Mouse (Mus musculus) hindbrain, embryonic 14.5 days (tissue): ENCODE data around the gene Atp8a2. TPM values are rescaled to one million over a fixed set of nuclear protein-coding genes. Genes with fewer than 3 reads are reported as not detected.
A peak's percentile ranks its signal among the peaks of the same experiment; 100 is the strongest.
"Not testable (repeated sequence)": the region's sequence is repeated elsewhere in the genome, so short reads cannot be mapped to it uniquely, and the experiment has no call there.

Experiments
- ATAC-seq: fragments of 200-750 bp; cut with Nextera tagmentation; 2 replicates; pipeline ENCODE4 v1.8.0; 2017; ENCODE audit warnings: moderate number of reproducible peaks, mild to moderate bottlenecking, moderate TSS enrichment, moderate library complexity; ENCODE audit not compliant: low FRiP score
- DNase-seq: peaks from one replicate; pipeline ENCODE4 v3.0.0-alpha.2; 2015; ENCODE audit warnings: low spot score
- H3K27ac ChIP-seq: fragments of 300-500 bp; sonication (generic); 2 replicates; pipeline ENCODE4 v1.5.1; 2014; ENCODE audit warnings: mild to moderate bottlenecking, moderate library complexity
- H3K27me3 ChIP-seq: fragments of 300-500 bp; sonication (generic); 2 replicates; pipeline ENCODE4 v1.6.1; 2014; ENCODE audit warnings: mild to moderate bottlenecking, low read length, mixed read lengths; ENCODE audit not compliant: control insufficient read depth, insufficient read depth
- H3K36me3 ChIP-seq: fragments of 300-500 bp; sonication (generic); replicated peaks from 2 replicates; pipeline ENCODE4 v1.6.1; 2014; ENCODE audit not compliant: control insufficient read depth, insufficient read depth
- H3K4me1 ChIP-seq: fragments of 300-500 bp; sonication (generic); replicated peaks from 2 replicates; pipeline ENCODE4 v1.6.1; 2014; ENCODE audit warnings: antibody characterized with exemption, low read length, mixed read lengths; ENCODE audit not compliant: control insufficient read depth, insufficient read depth
- H3K4me2 ChIP-seq: fragments of 300-500 bp; sonication (generic); replicated peaks from 2 replicates; pipeline ENCODE4 v1.6.1; 2014; ENCODE audit warnings: mild to moderate bottlenecking, moderate library complexity
- H3K4me3 ChIP-seq: fragments of 300-500 bp; sonication (generic); replicated peaks from 2 replicates; pipeline ENCODE4 v1.5.1; 2014; ENCODE audit warnings: mild to moderate bottlenecking, low read length
- H3K9ac ChIP-seq: fragments of 300-500 bp; sonication (generic); 2 replicates; pipeline ENCODE4 v1.6.1; 2014
- H3K9me3 ChIP-seq: fragments of 300-500 bp; sonication (generic); 2 replicates; pipeline ENCODE4 v1.6.1; 2016; ENCODE audit warnings: low read length; ENCODE audit not compliant: control insufficient read depth
- WGBS: fragments of 180-500 bp; shearing (Covaris S2); extraction: QIAGEN DNeasy Blood & Tissue Kit; methylation state at CpG from one replicate; pipeline ENCODE4 v1.1.7; 2014; 5-methylcytosine and 5-hydroxymethylcytosine counted together
- polyA plus RNA-seq: library from polyadenylated mRNA; unstranded; fragments of >200 nt; fragmentation: Nextera tagmentation; extraction: Ambion mirVana; gene quantifications from 2 replicates; pipeline ENCODE4 v1.2.1, GENCODE M21; 2014

The Atp8a2 gene
- polyA plus RNA-seq, 1 experiment from 2014 or later, result 40.3 TPM

- H3K4me3 ChIP-seq, DNase-seq, H3K9ac ChIP-seq, H3K4me2 ChIP-seq, H3K27me3 ChIP-seq, H3K27ac ChIP-seq, H3K36me3 ChIP-seq, H3K9me3 ChIP-seq, H3K4me1 ChIP-seq: not testable (repeated sequence)
- no CpG with 5 or more reads among the region's 3 CpGs for WGBS
- peak; percentile 65; the same call in 1 of the 2 replicates for ATAC-seq
Measured at GRCm38 (mm10) chr14:59837691-59838241, 359.2 kb downstream of the Atp8a2 start.

DNA sequence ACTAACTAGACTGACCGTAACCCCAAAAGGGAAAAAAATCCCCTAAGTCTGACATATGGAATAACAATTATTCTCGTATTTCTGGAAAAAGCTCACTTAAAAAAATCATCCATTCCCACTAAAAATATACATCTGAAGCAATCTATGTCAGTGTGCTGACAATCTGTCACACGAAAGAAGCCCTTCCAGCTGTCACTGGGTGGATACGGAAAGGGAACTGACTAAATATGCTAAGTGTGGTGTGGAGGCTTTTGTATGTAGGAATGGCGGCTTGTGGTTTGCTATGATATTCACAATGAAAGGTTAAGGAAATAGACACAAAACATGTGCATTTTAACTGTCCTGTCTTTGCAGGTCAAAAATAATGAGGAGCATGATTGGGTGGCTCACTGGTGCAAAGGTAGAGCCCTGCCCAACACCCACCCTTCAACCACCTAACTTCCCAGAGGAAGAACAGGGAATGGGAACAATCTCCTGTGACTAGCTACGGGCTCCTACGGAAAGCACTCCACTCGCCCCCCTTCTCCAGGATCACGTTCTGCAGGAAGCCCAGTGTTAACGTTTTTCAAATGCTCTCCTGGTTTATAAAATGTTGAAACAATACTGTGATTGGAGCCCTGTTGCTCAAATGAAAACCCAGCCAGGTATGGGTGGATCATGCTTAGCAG, 360.0 kb downstream of the Atp8a2 start:
- DNase-seq (no peak), ATAC-seq (no peak)
- H3K27me3 ChIP-seq, result no peaks in the 10 kb centered on the region
- H3K9me3 ChIP-seq, result no peaks in the 10 kb centered on the region
- H3K4me1 ChIP-seq, result no peaks in the 10 kb centered on the region
- H3K4me2 ChIP-seq, result no peak overlapping the region
- WGBS, result 52% methylated on average over 10 of the region's 10 CpGs
- H3K9ac ChIP-seq, result no peak overlapping the region
- no peak overlapping the region for H3K27ac ChIP-seq
- no peaks in the 10 kb centered on the region for H3K36me3 ChIP-seq
- H3K4me3 ChIP-seq, result no peak overlapping the region

- Histone ChIP-seq H3K9ac (no peak overlapping the region), H3K4me3 (no peak overlapping the region), H3K9me3 (no peaks in the 10 kb centered on the region), H3K27me3 (no peaks in the 10 kb centered on the region), H3K36me3 (no peaks in the 10 kb centered on the region), H3K4me2 (no peak overlapping the region), H3K4me1 (no peaks in the 10 kb centered on the region), H3K27ac (no peak overlapping the region)
- DNase-seq (no peak), ATAC-seq (no peak)
- WGBS, result 86% methylated on average over 5 of the region's 5 CpGs
Measured at GRCm38 (mm10) chr14:59829580-59829979, 367.4 kb downstream of the Atp8a2 start.

- Histone ChIP-seq H3K27ac (no peak overlapping the region), H3K4me2 (no peak overlapping the region), H3K27me3 (no peaks in the 10 kb centered on the region), H3K4me3 (no peak overlapping the region), H3K9me3 (no peaks in the 10 kb centered on the region), H3K36me3 (no peaks in the 10 kb centered on the region), H3K4me1 (no peaks in the 10 kb centered on the region), H3K9ac (no peak overlapping the region)
- 64% methylated on average over 5 of the region's 5 CpGs for WGBS
- ATAC-seq (no peak), DNase-seq (no peak)
Measured at GRCm38 (mm10) chr14:59827409-59827808, 369.6 kb downstream of the Atp8a2 start.

- peak; percentile 14; the same call in 1 of the 2 replicates for ATAC-seq
Measured at GRCm38 (mm10) chr14:59820115-59820419, 376.9 kb downstream of the Atp8a2 start.

DNA sequence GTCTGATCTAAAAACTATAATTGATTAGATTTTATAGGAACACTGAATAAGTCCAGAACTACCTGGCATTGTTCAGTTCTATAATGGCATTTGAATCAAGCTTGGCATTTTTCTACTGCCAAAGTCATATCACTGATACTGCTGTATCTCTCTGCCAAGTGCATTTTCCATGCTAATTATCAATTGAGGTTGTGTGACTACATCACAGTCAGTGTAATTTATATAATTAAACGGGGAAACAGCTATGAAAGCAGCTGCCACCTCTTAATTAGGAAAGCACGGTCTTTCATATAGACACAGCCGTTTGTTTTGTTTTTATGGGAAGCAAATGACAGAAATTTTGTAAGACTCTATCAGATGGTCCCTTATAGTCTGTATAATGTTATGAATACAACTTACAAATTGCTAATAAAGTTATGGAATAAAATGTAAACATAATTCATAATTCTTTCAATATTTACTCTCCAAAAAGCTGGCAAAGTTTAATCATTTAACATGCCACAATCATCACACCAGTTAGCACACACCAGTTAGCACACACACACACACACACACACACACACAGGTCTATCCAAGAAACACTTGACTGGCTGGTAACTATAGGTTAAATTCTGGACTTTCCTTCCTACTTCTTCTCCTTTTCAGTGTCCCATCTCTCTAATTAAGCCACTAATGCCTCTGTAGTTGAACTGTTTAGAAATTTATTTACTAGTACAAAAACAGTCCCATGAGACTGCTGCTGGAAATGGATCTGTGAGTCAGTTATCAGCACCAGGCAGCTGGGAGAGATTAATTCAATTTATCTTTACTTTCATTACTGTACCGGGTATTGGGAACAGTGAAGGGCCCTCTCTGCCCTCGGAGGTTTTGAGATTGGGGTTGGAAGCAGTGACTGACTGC, 377.5 kb downstream of the Atp8a2 start:
- ATAC-seq, result peak; percentile 57; the same call in 1 of the 2 replicates
- H3K36me3 ChIP-seq, result no peaks in the 10 kb centered on the region
- no peak overlapping the region for H3K4me3 ChIP-seq
- H3K4me1 ChIP-seq, result peaks cover 18% of the 10 kb centered on the region
- no peaks in the 10 kb centered on the region for H3K9me3 ChIP-seq
- 37% methylated on average over 5 of the region's 5 CpGs for WGBS
- no peak overlapping the region for H3K4me2 ChIP-seq
- H3K27me3 ChIP-seq, result no peaks in the 10 kb centered on the region
- no peak overlapping the region for H3K9ac ChIP-seq
- peak; percentile 42 for DNase-seq
- H3K27ac ChIP-seq, result no peak overlapping the region

More at GRCm38 (mm10) chr14:59820115-59820419, 376.9 kb downstream of the Atp8a2 start:
- 41% methylated on average over 3 of the region's 3 CpGs for WGBS
- Histone ChIP-seq H3K27me3 (no peaks in the 10 kb centered on the region), H3K4me2 (no peak overlapping the region), H3K27ac (no peak overlapping the region), H3K4me3 (no peak overlapping the region), H3K36me3 (no peaks in the 10 kb centered on the region), H3K4me1 (peaks cover 18% of the 10 kb centered on the region), H3K9ac (no peak overlapping the region), H3K9me3 (no peaks in the 10 kb centered on the region)
- DNase-seq, result no peak

DNA sequence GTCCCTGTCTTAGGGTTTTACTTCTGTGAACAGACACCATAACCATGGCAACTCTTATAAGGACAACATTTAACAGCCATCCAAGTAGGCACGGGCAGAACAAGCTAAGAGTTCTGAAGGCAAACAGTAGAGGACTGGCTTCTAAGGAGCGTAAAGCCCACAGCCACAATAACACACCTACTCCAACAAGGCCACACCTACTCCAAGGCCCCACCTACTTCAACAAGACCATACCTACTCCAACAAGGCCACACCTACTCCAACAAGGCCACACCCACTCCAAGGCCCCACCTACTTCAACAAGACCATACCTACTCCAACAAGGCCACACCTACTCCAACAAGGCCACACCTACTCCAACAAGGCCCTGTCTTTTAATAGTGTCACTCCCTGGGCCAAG, 386.7 kb downstream of the Atp8a2 start:
- 92% methylated on average over 2 of the region's 2 CpGs for WGBS
- H3K36me3 ChIP-seq, H3K27me3 ChIP-seq, H3K4me1 ChIP-seq, H3K9ac ChIP-seq, DNase-seq, H3K27ac ChIP-seq, H3K9me3 ChIP-seq, ATAC-seq, H3K4me2 ChIP-seq, H3K4me3 ChIP-seq: not testable (repeated sequence)

GRCm38 (mm10) chr14:59809790-59810189, 387.2 kb downstream of the Atp8a2 start:
- Histone ChIP-seq H3K4me1 (no peaks in the 10 kb centered on the region), H3K27me3 (no peaks in the 10 kb centered on the region), H3K4me3 (no peak overlapping the region), H3K4me2 (no peak overlapping the region), H3K9ac (no peak overlapping the region), H3K36me3 (no peaks in the 10 kb centered on the region), H3K9me3 (no peaks in the 10 kb centered on the region), H3K27ac (no peak overlapping the region)
- no peak for ATAC-seq
- 60% methylated on average over 4 of the region's 4 CpGs for WGBS
- no peak for DNase-seq

- no peak overlapping the region for H3K9ac ChIP-seq
- H3K4me2 ChIP-seq, result no peak overlapping the region
- H3K36me3 ChIP-seq, result no peaks in the 10 kb centered on the region
- 76% methylated on average over 7 of the region's 7 CpGs for WGBS
- ATAC-seq (no peak), DNase-seq (no peak)
- no peak overlapping the region for H3K27ac ChIP-seq
- no peaks in the 10 kb centered on the region for H3K9me3 ChIP-seq
- no peak overlapping the region for H3K4me3 ChIP-seq
- no peaks in the 10 kb centered on the region for H3K27me3 ChIP-seq
- no peaks in the 10 kb centered on the region for H3K4me1 ChIP-seq
Measured at GRCm38 (mm10) chr14:59807528-59808300, 389.3 kb downstream of the Atp8a2 start.
